Mouse (Mus musculus) lung, postnatal 0 days (tissue): Measurements from ENCODE around the gene E2f7. TPM values are rescaled to one million over a fixed set of nuclear protein-coding genes. Genes with fewer than 3 reads are reported as not detected.

Source experiments
- ATAC-seq: fragments of 200-750 bp; cut with Nextera tagmentation; 2 replicates; pipeline ENCODE4 v1.8.0; 2017; ENCODE audit warnings: moderate library complexity
- DNase-seq: peaks from one replicate; pipeline ENCODE4 v3.0.0-alpha.2; 2016; ENCODE audit warnings: low spot score
- H3K27ac ChIP-seq: fragments of 300-500 bp; sonication (generic); 2 replicates; pipeline ENCODE4 v1.5.1; 2014; ENCODE audit warnings: antibody characterized with exemption, mild to moderate bottlenecking, low read length, mixed read lengths
- H3K27me3 ChIP-seq: fragments of 300-500 bp; sonication (generic); replicated peaks from 2 replicates; pipeline ENCODE4 v1.6.1; 2014; ENCODE audit warnings: low read length, mixed read lengths; ENCODE audit not compliant: insufficient read depth
- H3K36me3 ChIP-seq: fragments of 300-500 bp; sonication (generic); 2 replicates; pipeline ENCODE4 v1.6.1; 2014; ENCODE audit warnings: low read length, mixed read lengths; ENCODE audit not compliant: insufficient read depth
- H3K4me1 ChIP-seq: fragments of 300-500 bp; sonication (generic); 2 replicates; pipeline ENCODE4 v1.6.1; 2014; ENCODE audit warnings: antibody characterized with exemption, low read depth, low read length, mixed read lengths; ENCODE audit not compliant: insufficient read depth
- H3K4me2 ChIP-seq: fragments of 300-500 bp; sonication (generic); replicated peaks from 2 replicates; pipeline ENCODE4 v1.6.1; 2014; ENCODE audit warnings: low read depth, mild to moderate bottlenecking, low read length, moderate library complexity, mixed read lengths
- H3K4me3 ChIP-seq: fragments of 300-500 bp; sonication (generic); 2 replicates; pipeline ENCODE4 v1.5.1; 2014; ENCODE audit warnings: low read depth, low read length
- H3K9ac ChIP-seq: fragments of 300-500 bp; sonication (generic); replicated peaks from 2 replicates; pipeline ENCODE4 v1.6.1; 2014; ENCODE audit warnings: low read depth, mild to moderate bottlenecking
- H3K9me3 ChIP-seq: fragments of 300-500 bp; sonication (generic); 2 replicates; pipeline ENCODE4 v1.6.1; 2016; ENCODE audit warnings: low read length, mixed read lengths
- CTCF ChIP-seq: IDR thresholded peaks from 2 replicates; pipeline ENCODE4 v1.5.1; 2016; ENCODE audit warnings: antibody characterized with exemption, mild to moderate bottlenecking
- EP300 ChIP-seq: IDR thresholded peaks from 2 replicates; pipeline ENCODE4 v1.6.1; 2016; ENCODE audit warnings: antibody characterized with exemption, mild to moderate bottlenecking, control low read depth
- whole genome bisulfite sequencing: fragments of 180-500 bp; shearing (Covaris S2); extraction: QIAGEN DNeasy Blood & Tissue Kit; methylation state at CpG from one replicate; pipeline ENCODE4 v1.1.7; 2014; 5-methylcytosine and 5-hydroxymethylcytosine counted together
- polyA plus RNA-seq: library from polyadenylated mRNA; unstranded; fragments of >200 nt; fragmentation: Nextera tagmentation; extraction: Ambion mirVana; gene quantifications from 2 replicates; pipeline ENCODE4 v1.2.1, GENCODE M21; 2015

E2f7 gene
- polyA plus RNA-seq, 1 experiment from 2014 or later = 4.8 TPM

- Histone ChIP-seq H3K9ac (no peak overlapping the region), H3K27me3 (no peaks in the 10 kb centered on the region), H3K27ac (no peak overlapping the region), H3K4me2 (no peak overlapping the region), H3K9me3 (no peaks in the 10 kb centered on the region), H3K36me3 (peaks cover 13% of the 10 kb centered on the region), H3K4me3 (no peak overlapping the region), H3K4me1 (no peaks in the 10 kb centered on the region)
- no peak for TF ChIP-seq EP300
- TF ChIP-seq CTCF = no peak
- ATAC-seq (no peak), DNase-seq (no peak)
- WGBS = 90% methylated on average over 13 of the region's 13 CpGs
These were observed 18.2 kb downstream of the E2f7 start for GRCm38 (mm10) chr10:110763416-110763815.

- WGBS = 84% methylated on average over 10 of the region's 10 CpGs
- no peak overlapping the region for H3K27ac ChIP-seq
- H3K27me3 ChIP-seq = no peaks in the 10 kb centered on the region
- TF ChIP-seq CTCF = no peak
- no peak for TF ChIP-seq EP300
- no peak overlapping the region for H3K4me3 ChIP-seq
- no peak overlapping the region for H3K9ac ChIP-seq
- DNase-seq (no peak), ATAC-seq (no peak)
- no peak overlapping the region for H3K4me2 ChIP-seq
- no peaks in the 10 kb centered on the region for H3K9me3 ChIP-seq
- H3K4me1 ChIP-seq = no peaks in the 10 kb centered on the region
- H3K36me3 ChIP-seq = peaks cover 10% of the 10 kb centered on the region
These were observed 24.3 kb downstream of the E2f7 start for GRCm38 (mm10) chr10:110769538-110769937.

GRCm38 (mm10) chr10:110773201-110773600 lies 28.0 kb downstream of the E2f7 start:
- ATAC-seq (no peak), DNase-seq (no peak)
- no peak overlapping the region for H3K27ac ChIP-seq
- WGBS = 88% methylated on average over 12 of the region's 12 CpGs
- no peak overlapping the region for H3K9ac ChIP-seq
- H3K36me3 ChIP-seq = peaks cover 14% of the 10 kb centered on the region
- no peak overlapping the region for H3K4me2 ChIP-seq
- no peaks in the 10 kb centered on the region for H3K4me1 ChIP-seq
- no peaks in the 10 kb centered on the region for H3K27me3 ChIP-seq
- TF ChIP-seq CTCF (no peak), EP300 (no peak)
- no peaks in the 10 kb centered on the region for H3K9me3 ChIP-seq
- no peak overlapping the region for H3K4me3 ChIP-seq

- WGBS = 97% methylated on average over 14 of the region's 14 CpGs
- H3K4me1 ChIP-seq = no peaks in the 10 kb centered on the region
- H3K27ac ChIP-seq = no peak overlapping the region
- TF ChIP-seq EP300 (no peak), CTCF (no peak)
- DNase-seq (no peak), ATAC-seq (no peak)
- no peak overlapping the region for H3K4me2 ChIP-seq
- peaks cover 13% of the 10 kb centered on the region for H3K36me3 ChIP-seq
- H3K4me3 ChIP-seq = no peak overlapping the region
- no peak overlapping the region for H3K9ac ChIP-seq
- no peaks in the 10 kb centered on the region for H3K27me3 ChIP-seq
- no peaks in the 10 kb centered on the region for H3K9me3 ChIP-seq
These were observed 28.6 kb downstream of the E2f7 start for GRCm38 (mm10) chr10:110773878-110774277.

GRCm38 (mm10) chr10:110781772-110782171 lies 36.5 kb downstream of the E2f7 start:
- no peaks in the 10 kb centered on the region for H3K27me3 ChIP-seq
- H3K4me1 ChIP-seq = no peaks in the 10 kb centered on the region
- H3K4me2 ChIP-seq = no peak overlapping the region
- 88% methylated on average over 14 of the region's 14 CpGs for WGBS
- 0 out of 2 replicates have a peak, but pooled peaks cover 10% of the 10 kb centered on the region for H3K36me3 ChIP-seq
- TF ChIP-seq CTCF (no peak), EP300 (no peak)
- H3K9ac ChIP-seq = no peak overlapping the region
- H3K27ac ChIP-seq = no peak overlapping the region
- H3K9me3 ChIP-seq = no peaks in the 10 kb centered on the region
- H3K4me3 ChIP-seq = no peak overlapping the region
- ATAC-seq = no peak
- DNase-seq = no peak

GRCm38 (mm10) chr10:110782655-110783054 lies 37.4 kb downstream of the E2f7 start:
- no peak for DNase-seq
- Histone ChIP-seq H3K4me3 (no peak overlapping the region), H3K36me3 (0 out of 2 replicates have a peak, but pooled peaks cover 10% of the 10 kb centered on the region)

More at GRCm38 (mm10) chr10:110782655-110783054, 37.4 kb downstream of the E2f7 start:
- H3K9ac ChIP-seq = no peak overlapping the region
- WGBS = 82% methylated on average over 10 of the region's 10 CpGs
- TF ChIP-seq EP300 (no peak), CTCF (peak; percentile 67)
- H3K27ac ChIP-seq = no peak overlapping the region
- H3K4me1 ChIP-seq = no peaks in the 10 kb centered on the region
- H3K4me2 ChIP-seq = no peak overlapping the region
- H3K9me3 ChIP-seq = no peaks in the 10 kb centered on the region
- no peaks in the 10 kb centered on the region for H3K27me3 ChIP-seq
- no peak for ATAC-seq
